Mouse (Mus musculus) hindbrain, embryonic 11.5 days (tissue): Measurements from ENCODE around the gene Wwox. TPM values are rescaled to one million over a fixed set of nuclear protein-coding genes. Genes with fewer than 3 reads are reported as not detected.

Experiments
- ATAC-seq: fragments of 200-750 bp; cut with Nextera tagmentation; 2 replicates; pipeline ENCODE4 v1.8.0; 2017; ENCODE audit warnings: mild to moderate bottlenecking, moderate TSS enrichment, moderate library complexity; ENCODE audit not compliant: low FRiP score
- DNase-seq: peaks from one replicate; pipeline ENCODE4 v3.0.0-alpha.2; 2015; ENCODE audit warnings: low spot score
- H3K27ac ChIP-seq: fragments of 300-500 bp; sonication (generic); 2 replicates; pipeline ENCODE4 v1.5.1; 2014; ENCODE audit warnings: mild to moderate bottlenecking, low read depth, low read length
- H3K27me3 ChIP-seq: fragments of 300-500 bp; sonication (generic); 2 replicates; pipeline ENCODE4 v1.6.1; 2014; ENCODE audit warnings: mild to moderate bottlenecking, low read length, moderate library complexity, mixed read lengths; ENCODE audit not compliant: control insufficient read depth, insufficient read depth
- H3K36me3 ChIP-seq: fragments of 300-500 bp; sonication (generic); 2 replicates; pipeline ENCODE4 v1.6.1; 2014; ENCODE audit warnings: mild to moderate bottlenecking, low read length, moderate library complexity, mixed read lengths; ENCODE audit not compliant: control insufficient read depth, insufficient read depth
- H3K4me1 ChIP-seq: fragments of 300-500 bp; sonication (generic); replicated peaks from 2 replicates; pipeline ENCODE4 v1.6.1; 2014; ENCODE audit warnings: low read length, mixed read lengths; ENCODE audit not compliant: control insufficient read depth, insufficient read depth
- H3K4me2 ChIP-seq: fragments of 300-500 bp; sonication (generic); replicated peaks from 2 replicates; pipeline ENCODE4 v1.6.1; 2014; ENCODE audit warnings: mild to moderate bottlenecking, low read depth, low read length
- H3K4me3 ChIP-seq: fragments of 300-500 bp; sonication (generic); 2 replicates; pipeline ENCODE4 v1.5.1; 2014; ENCODE audit warnings: low read depth, low read length
- H3K9ac ChIP-seq: fragments of 300-500 bp; sonication (generic); 2 replicates; pipeline ENCODE4 v1.6.1; 2014; ENCODE audit warnings: low read depth, low read length
- H3K9me3 ChIP-seq: fragments of 300-500 bp; sonication (generic); 2 replicates; pipeline ENCODE4 v1.6.1; 2016; ENCODE audit warnings: low read length; ENCODE audit not compliant: control insufficient read depth
- WGBS: fragments of 180-500 bp; shearing (Covaris S2); extraction: QIAGEN DNeasy Blood & Tissue Kit; methylation state at CpG from one replicate; pipeline ENCODE4 v1.1.7; 2014; 5-methylcytosine and 5-hydroxymethylcytosine counted together
- polyA plus RNA-seq: library from polyadenylated mRNA; unstranded; fragments of >200 nt; fragmentation: Nextera tagmentation; extraction: Ambion mirVana; gene quantifications from 2 replicates; pipeline ENCODE4 v1.2.1, GENCODE M21; 2014

The Wwox gene
- polyA plus RNA-seq, 1 experiment from 2014 or later, result 14.1 TPM

- H3K9ac ChIP-seq, result no peak overlapping the region
- ATAC-seq (no peak), DNase-seq (no peak)
- no peaks in the 10 kb centered on the region for H3K4me1 ChIP-seq
- H3K4me3 ChIP-seq, result no peak overlapping the region
- 66% methylated on average over 4 of the region's 4 CpGs for WGBS
- H3K27ac ChIP-seq, result no peak overlapping the region
- H3K4me2 ChIP-seq, result no peak overlapping the region
- H3K36me3 ChIP-seq, result no peaks in the 10 kb centered on the region
- H3K27me3 ChIP-seq, result no peaks in the 10 kb centered on the region
- no peaks in the 10 kb centered on the region for H3K9me3 ChIP-seq
Measured at GRCm38 (mm10) chr8:115046496-115046895, 607.0 kb downstream of the Wwox start.

- H3K36me3 ChIP-seq, result no peaks in the 10 kb centered on the region
- no peak overlapping the region for H3K9ac ChIP-seq
- no peak overlapping the region for H3K27ac ChIP-seq
- no peak overlapping the region for H3K4me3 ChIP-seq
- no peaks in the 10 kb centered on the region for H3K4me1 ChIP-seq
- no peaks in the 10 kb centered on the region for H3K9me3 ChIP-seq
- H3K27me3 ChIP-seq, result no peaks in the 10 kb centered on the region
- H3K4me2 ChIP-seq, result no peak overlapping the region
- no peak for ATAC-seq
- 87% methylated on average over 12 of the region's 12 CpGs for WGBS
- no peak for DNase-seq
Measured at GRCm38 (mm10) chr8:115058193-115058835, 618.9 kb downstream of the Wwox start.

GRCm38 (mm10) chr8:115063623-115064022, 624.2 kb downstream of the Wwox start:
- Histone ChIP-seq H3K4me3 (no peak overlapping the region), H3K9me3 (no peaks in the 10 kb centered on the region), H3K27ac (no peak overlapping the region), H3K4me2 (no peak overlapping the region), H3K9ac (no peak overlapping the region), H3K27me3 (no peaks in the 10 kb centered on the region; the same call in 1 of the 2 replicates), H3K4me1 (no peaks in the 10 kb centered on the region), H3K36me3 (no peaks in the 10 kb centered on the region)
- no peak for DNase-seq
- WGBS, result 90% methylated on average over 5 of the region's 5 CpGs
- no peak for ATAC-seq

GRCm38 (mm10) chr8:115064691-115065090, 625.2 kb downstream of the Wwox start:
- Histone ChIP-seq H3K9ac (no peak overlapping the region), H3K9me3 (no peaks in the 10 kb centered on the region), H3K27me3 (no peaks in the 10 kb centered on the region; the same call in 1 of the 2 replicates), H3K4me2 (no peak overlapping the region), H3K27ac (no peak overlapping the region), H3K4me3 (no peak overlapping the region), H3K36me3 (no peaks in the 10 kb centered on the region), H3K4me1 (no peaks in the 10 kb centered on the region)
- WGBS, result 94% methylated on average over 15 of the region's 15 CpGs
- ATAC-seq (no peak), DNase-seq (no peak)

- H3K4me3 ChIP-seq, result no peak overlapping the region
Measured at GRCm38 (mm10) chr8:115065386-115065785, 625.9 kb downstream of the Wwox start.

GRCm38 (mm10) chr8:115066550-115067058, 627.1 kb downstream of the Wwox start:
- no peak overlapping the region for H3K9ac ChIP-seq
- no peaks in the 10 kb centered on the region; the same call in 1 of the 2 replicates for H3K27me3 ChIP-seq
- no peak overlapping the region for H3K4me3 ChIP-seq
- DNase-seq (no peak), ATAC-seq (no peak)
- H3K27ac ChIP-seq, result no peak overlapping the region
- H3K4me1 ChIP-seq, result no peaks in the 10 kb centered on the region
- no peaks in the 10 kb centered on the region for H3K36me3 ChIP-seq
- no peak overlapping the region for H3K4me2 ChIP-seq
- no peaks in the 10 kb centered on the region for H3K9me3 ChIP-seq
- 92% methylated on average over 8 of the region's 8 CpGs for WGBS

More at GRCm38 (mm10) chr8:115065386-115065785, 625.9 kb downstream of the Wwox start:
- 53% methylated on average over 7 of the region's 7 CpGs for WGBS
- H3K36me3 ChIP-seq, result no peaks in the 10 kb centered on the region
- no peaks in the 10 kb centered on the region for H3K4me1 ChIP-seq
- H3K9me3 ChIP-seq, result no peaks in the 10 kb centered on the region
- no peak overlapping the region for H3K27ac ChIP-seq
- DNase-seq (no peak), ATAC-seq (no peak)
- no peak overlapping the region for H3K4me2 ChIP-seq
- H3K27me3 ChIP-seq, result no peaks in the 10 kb centered on the region; the same call in 1 of the 2 replicates
- no peak overlapping the region for H3K9ac ChIP-seq

- no peak for DNase-seq
- H3K9me3 ChIP-seq, result no peaks in the 10 kb centered on the region
- 83% methylated on average over 5 of the region's 5 CpGs for WGBS
Measured at GRCm38 (mm10) chr8:115068723-115069122, 629.3 kb downstream of the Wwox start.

GRCm38 (mm10) chr8:115070225-115070624, 630.8 kb downstream of the Wwox start:
- H3K27me3 ChIP-seq, result no peaks in the 10 kb centered on the region; the same call in 1 of the 2 replicates
- DNase-seq (no peak), ATAC-seq (no peak)
- 43% methylated on average over 3 of the region's 3 CpGs for WGBS
- no peak overlapping the region for H3K4me3 ChIP-seq
- no peaks in the 10 kb centered on the region for H3K9me3 ChIP-seq
- H3K36me3 ChIP-seq, result no peaks in the 10 kb centered on the region
- H3K4me2 ChIP-seq, result no peak overlapping the region
- H3K4me1 ChIP-seq, result no peaks in the 10 kb centered on the region
- H3K27ac ChIP-seq, result no peak overlapping the region
- H3K9ac ChIP-seq, result no peak overlapping the region

More at GRCm38 (mm10) chr8:115068723-115069122, 629.3 kb downstream of the Wwox start:
- no peak for ATAC-seq
- Histone ChIP-seq H3K36me3 (no peaks in the 10 kb centered on the region), H3K9ac (no peak overlapping the region), H3K4me3 (no peak overlapping the region), H3K27me3 (no peaks in the 10 kb centered on the region; the same call in 1 of the 2 replicates), H3K27ac (no peak overlapping the region), H3K4me2 (no peak overlapping the region), H3K4me1 (no peaks in the 10 kb centered on the region)

GRCm38 (mm10) chr8:115071231-115071630, 631.8 kb downstream of the Wwox start:
- no peaks in the 10 kb centered on the region for H3K9me3 ChIP-seq
- no peak overlapping the region for H3K27ac ChIP-seq
- H3K4me3 ChIP-seq, result no peak overlapping the region
- no peaks in the 10 kb centered on the region for H3K4me1 ChIP-seq
- H3K9ac ChIP-seq, result no peak overlapping the region
- ATAC-seq (no peak), DNase-seq (no peak)
- 89% methylated on average over 12 of the region's 12 CpGs for WGBS
- H3K36me3 ChIP-seq, result no peaks in the 10 kb centered on the region
- H3K4me2 ChIP-seq, result no peak overlapping the region
- H3K27me3 ChIP-seq, result no peaks in the 10 kb centered on the region
